Mouse (Mus musculus) erythroid progenitor cell, adult 5-6 weeks (primary cell): ENCODE results near the gene Ifna12. TPM values are rescaled to one million over a fixed set of nuclear protein-coding genes. Genes with fewer than 3 reads are reported as not detected.
"Not testable (repeated sequence)": the region's sequence is repeated elsewhere in the genome, so short reads cannot be mapped to it uniquely, and the experiment has no call there.

ENCODE experiments used
- ATAC-seq: replicated peaks from 2 replicates; pipeline ENCODE4 v1.8.0; 2016; ENCODE audit warnings: moderate number of reproducible peaks, mild to moderate bottlenecking, moderate TSS enrichment, inconsistent platforms; ENCODE audit not compliant: poor library complexity, low FRiP score, severe bottlenecking
- total RNA-seq, 2 experiments: library from RNA; stranded (forward) in 1 of 2; stranded (reverse) in 1 of 2; fragments of 150-400 nt in 1 of 2; fragments of 186-747, 209-891 nt in 1 of 2; gene quantifications; 2 replicates each; pipeline versions ENCODE4 v1.2.3 to v1.2.4; 2015 to 2017; ENCODE audit warnings: low replicate concordance in 2 of 2

The Ifna12 gene
- total RNA-seq (2015; ENCODE audit: low replicate concordance) = not detected in 2 replicates
- total RNA-seq (2017; ENCODE audit: low replicate concordance) = not detected in 2 replicates

DNA sequence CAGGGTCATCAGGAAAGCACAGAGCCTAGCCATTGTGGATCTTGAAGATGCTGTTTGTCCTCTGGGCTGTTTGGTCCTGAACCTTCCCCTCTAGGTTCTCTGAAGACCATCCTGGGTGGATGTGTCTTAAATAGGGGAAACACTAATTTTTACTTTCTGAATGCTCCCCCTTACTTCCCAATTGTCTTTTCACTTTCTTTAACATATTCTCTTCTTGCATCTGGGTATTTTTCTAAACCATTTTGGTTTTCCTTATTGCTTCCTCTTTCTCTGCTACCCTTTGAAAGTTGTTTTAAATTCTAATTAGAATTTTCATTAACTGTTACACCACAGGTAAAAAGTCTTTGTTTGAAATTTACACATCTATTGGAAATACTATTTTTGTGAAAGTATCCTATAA is at the start of gene Ifna12:
Ifna12 (minus strand) TSS at position 101 of the 400 bp plus-strand sequence.
- ATAC-seq = no peak

GRCm38 (mm10) chr4:88644359-88644758 is 41.2 kb upstream of the Ifna12 start, which contains the start of gene Ifna13:
TSS of gene Ifna13 (minus strand) at chr4:88644459.
- no peak for ATAC-seq

DNA sequence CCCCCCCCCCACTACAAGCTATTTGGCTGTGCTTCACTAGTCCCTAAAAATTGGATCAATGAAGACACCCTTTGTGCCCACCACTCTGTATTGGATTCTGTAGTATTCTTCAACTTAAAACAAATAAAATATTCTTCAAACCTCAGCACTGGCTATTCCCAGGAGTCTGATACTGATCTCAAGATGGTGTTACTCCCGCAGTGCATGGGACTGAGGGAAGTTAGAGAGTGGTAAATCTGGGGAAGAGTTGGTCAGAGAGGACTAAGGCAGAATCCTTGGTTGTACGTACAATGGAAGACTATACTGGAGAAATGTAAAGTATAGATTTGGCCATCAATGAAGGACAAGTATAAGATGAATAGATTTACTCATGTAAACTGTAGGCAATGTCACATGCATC is 39.4 kb upstream of the Ifna12 start:
- ATAC-seq = no peak

- peak; percentile 98 for ATAC-seq
Observed at GRCm38 (mm10) chr4:88641077-88641831, 38.1 kb upstream of the Ifna12 start.

- no peak for ATAC-seq
Observed at GRCm38 (mm10) chr4:88640704-88641076, 37.5 kb upstream of the Ifna12 start.

DNA sequence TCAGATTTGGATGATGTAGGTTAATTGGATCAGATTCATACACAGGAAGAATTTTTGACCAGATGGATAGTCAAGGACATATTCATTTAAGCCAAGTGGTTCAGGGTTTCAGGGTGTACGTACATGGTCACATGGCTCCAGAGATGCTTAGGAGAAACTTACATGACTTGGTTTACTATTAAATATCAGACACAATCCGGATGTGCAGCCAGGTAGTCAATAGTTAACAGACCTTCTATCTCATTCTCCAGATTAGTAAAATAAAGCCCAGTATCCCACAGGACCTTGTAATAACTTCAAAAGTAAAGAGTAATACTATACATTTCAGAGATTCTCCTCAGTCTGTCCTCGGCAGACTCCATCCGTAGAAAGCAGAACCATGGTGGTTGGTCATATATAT is 31.1 kb upstream of the Ifna12 start, which contains the start of gene C87499:
C87499 (minus strand) TSS at position 101 of the 400 bp plus-strand sequence.
- ATAC-seq = no peak

GRCm38 (mm10) chr4:88592285-88592684 is 10.9 kb downstream of the Ifna12 start, which contains the start of gene Ifna9:
TSS of gene Ifna9 (minus strand) at chr4:88592385.
- ATAC-seq = no peak

- no peak for ATAC-seq
Observed at GRCm38 (mm10) chr4:88571698-88572097, 31.5 kb downstream of the Ifna12 start, which contains the start of gene Ifna14. TSS of gene Ifna14 (minus strand) at chr4:88571798.

DNA sequence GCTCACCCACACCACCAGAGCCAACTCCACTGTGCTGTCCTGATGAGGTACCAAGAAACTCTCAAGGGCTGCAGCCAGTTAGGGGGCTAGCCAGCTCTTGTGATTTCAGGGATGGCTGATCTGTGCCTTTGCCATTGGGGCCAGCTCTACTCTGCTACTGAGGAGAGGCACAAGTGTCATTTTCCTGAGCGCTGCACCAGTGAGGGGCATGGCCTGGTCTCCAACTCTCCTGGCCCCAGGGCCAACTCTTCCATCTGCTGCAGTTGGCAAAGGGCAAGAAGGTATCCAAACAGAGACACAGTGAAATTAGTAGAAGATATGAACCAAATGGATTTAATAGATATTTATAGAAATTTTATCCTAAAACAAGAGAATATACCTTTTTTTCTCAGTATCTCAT is 41.4 kb downstream of the Ifna12 start:
- no peak for ATAC-seq

GRCm38 (mm10) chr4:88558145-88558544 is 45.0 kb downstream of the Ifna12 start, which contains the start of gene Ifna15:
TSS of gene Ifna15 (minus strand) at chr4:88558245.
- ATAC-seq = not testable (repeated sequence)

Other genes with a start within 250 kb of the Ifna12 start
Only the 30 nearest of the 32 such genes appear.
- gene Hacd4, start 164.4 kb downstream of the Ifna12 start, total RNA-seq (2015; ENCODE audit: low replicate concordance) = 4.2 and 10.1 TPM in 2 replicates
- gene Hacd4, start 164.4 kb downstream of the Ifna12 start, total RNA-seq (2017; ENCODE audit: low replicate concordance) = 3.2 and 4.6 TPM in 2 replicates
- gene Ifnb1, start 80.6 kb downstream of the Ifna12 start, total RNA-seq (2015; ENCODE audit: low replicate concordance) = not detected in 2 replicates
- not detected in 2 replicates for gene Ifnb1, start 80.6 kb downstream of the Ifna12 start, total RNA-seq (2017; ENCODE audit: low replicate concordance)
- not detected in 2 replicates for gene Ifna15, start 45.1 kb downstream of the Ifna12 start, total RNA-seq (2015; ENCODE audit: low replicate concordance)
- gene Ifna15, start 45.1 kb downstream of the Ifna12 start, total RNA-seq (2017; ENCODE audit: low replicate concordance) = not detected in 2 replicates
- gene Ifna14, start 31.6 kb downstream of the Ifna12 start, total RNA-seq (2015; ENCODE audit: low replicate concordance) = not detected in 2 replicates
- not detected in 2 replicates for gene Ifna14, start 31.6 kb downstream of the Ifna12 start, total RNA-seq (2017; ENCODE audit: low replicate concordance)
- not detected in 2 replicates for gene Ifna9, start 11.0 kb downstream of the Ifna12 start, total RNA-seq (2015; ENCODE audit: low replicate concordance)
- gene Ifna9, start 11.0 kb downstream of the Ifna12 start, total RNA-seq (2017; ENCODE audit: low replicate concordance) = not detected in 2 replicates
- gene C87499, start 31.0 kb upstream of the Ifna12 start, total RNA-seq (2015; ENCODE audit: low replicate concordance) = not detected in 2 replicates
- not detected in 2 replicates for gene C87499, start 31.0 kb upstream of the Ifna12 start, total RNA-seq (2017; ENCODE audit: low replicate concordance)
- gene Ifna13, start 41.1 kb upstream of the Ifna12 start, total RNA-seq (2015; ENCODE audit: low replicate concordance) = not detected in 2 replicates
- not detected in 2 replicates for gene Ifna13, start 41.1 kb upstream of the Ifna12 start, total RNA-seq (2017; ENCODE audit: low replicate concordance)
- not detected in 2 replicates for gene Ifna16, start 73.5 kb upstream of the Ifna12 start, total RNA-seq (2015; ENCODE audit: low replicate concordance)
- not detected in 2 replicates for gene Ifna16, start 73.5 kb upstream of the Ifna12 start, total RNA-seq (2017; ENCODE audit: low replicate concordance)
- not detected in 2 replicates for gene Ifna2, start 80.5 kb upstream of the Ifna12 start, total RNA-seq (2015; ENCODE audit: low replicate concordance)
- not detected in 2 replicates for gene Ifna2, start 80.5 kb upstream of the Ifna12 start, total RNA-seq (2017; ENCODE audit: low replicate concordance)
- not detected in 2 replicates for gene Ifnab, start 88.0 kb upstream of the Ifna12 start, total RNA-seq (2015; ENCODE audit: low replicate concordance)
- not detected in 2 replicates for gene Ifnab, start 88.0 kb upstream of the Ifna12 start, total RNA-seq (2017; ENCODE audit: low replicate concordance)
- gene Gm26566, start 118.4 kb upstream of the Ifna12 start, total RNA-seq (2015; ENCODE audit: low replicate concordance) = not detected in 2 replicates
- 0.51 TPM in 1 of 2 replicates, not detected in the other for gene Gm26566, start 118.4 kb upstream of the Ifna12 start, total RNA-seq (2017; ENCODE audit: low replicate concordance)
- gene Klhl9, start 119.1 kb upstream of the Ifna12 start, total RNA-seq (2015; ENCODE audit: low replicate concordance) = 20.1 and 22.0 TPM in 2 replicates
- gene Klhl9, start 119.1 kb upstream of the Ifna12 start, total RNA-seq (2017; ENCODE audit: low replicate concordance) = 21.1 and 31.8 TPM in 2 replicates
- not detected in 2 replicates for gene Gm13271, start 151.5 kb upstream of the Ifna12 start, total RNA-seq (2015; ENCODE audit: low replicate concordance)
- not detected in 2 replicates for gene Gm13271, start 151.5 kb upstream of the Ifna12 start, total RNA-seq (2017; ENCODE audit: low replicate concordance)
- gene Gm13283, start 156.7 kb upstream of the Ifna12 start, total RNA-seq (2015; ENCODE audit: low replicate concordance) = not detected in 2 replicates
- gene Gm13283, start 156.7 kb upstream of the Ifna12 start, total RNA-seq (2017; ENCODE audit: low replicate concordance) = not detected in 2 replicates
- gene Gm13290, start 170.5 kb upstream of the Ifna12 start, total RNA-seq (2015; ENCODE audit: low replicate concordance) = not detected in 2 replicates
- gene Gm13290, start 170.5 kb upstream of the Ifna12 start, total RNA-seq (2017; ENCODE audit: low replicate concordance) = not detected in 2 replicates
- gene Gm13289, start 173.5 kb upstream of the Ifna12 start, total RNA-seq (2015; ENCODE audit: low replicate concordance) = not detected in 2 replicates
- not detected in 2 replicates for gene Gm13289, start 173.5 kb upstream of the Ifna12 start, total RNA-seq (2017; ENCODE audit: low replicate concordance)
- gene Gm13272, start 176.5 kb upstream of the Ifna12 start, total RNA-seq (2015; ENCODE audit: low replicate concordance) = not detected in 2 replicates
- not detected in 2 replicates for gene Gm13272, start 176.5 kb upstream of the Ifna12 start, total RNA-seq (2017; ENCODE audit: low replicate concordance)
- gene Ifnz, start 178.8 kb upstream of the Ifna12 start, total RNA-seq (2015; ENCODE audit: low replicate concordance) = not detected in 2 replicates
- gene Ifnz, start 178.8 kb upstream of the Ifna12 start, total RNA-seq (2017; ENCODE audit: low replicate concordance) = not detected in 2 replicates
- not detected in 2 replicates for gene Gm13276, start 182.3 kb upstream of the Ifna12 start, total RNA-seq (2015; ENCODE audit: low replicate concordance)
- not detected in 2 replicates for gene Gm13276, start 182.3 kb upstream of the Ifna12 start, total RNA-seq (2017; ENCODE audit: low replicate concordance)
- not detected in 2 replicates for gene Gm13277, start 185.3 kb upstream of the Ifna12 start, total RNA-seq (2015; ENCODE audit: low replicate concordance)
- gene Gm13277, start 185.3 kb upstream of the Ifna12 start, total RNA-seq (2017; ENCODE audit: low replicate concordance) = not detected in 2 replicates
- not detected in 2 replicates for gene Gm13278, start 188.2 kb upstream of the Ifna12 start, total RNA-seq (2015; ENCODE audit: low replicate concordance)
- not detected in 2 replicates for gene Gm13278, start 188.2 kb upstream of the Ifna12 start, total RNA-seq (2017; ENCODE audit: low replicate concordance)
- gene Gm13275, start 191.1 kb upstream of the Ifna12 start, total RNA-seq (2015; ENCODE audit: low replicate concordance) = not detected in 2 replicates
- not detected in 2 replicates for gene Gm13275, start 191.1 kb upstream of the Ifna12 start, total RNA-seq (2017; ENCODE audit: low replicate concordance)
- gene Gm13279, start 194.0 kb upstream of the Ifna12 start, total RNA-seq (2015; ENCODE audit: low replicate concordance) = not detected in 2 replicates
- gene Gm13279, start 194.0 kb upstream of the Ifna12 start, total RNA-seq (2017; ENCODE audit: low replicate concordance) = not detected in 2 replicates
- not detected in 2 replicates for gene Gm13285, start 196.3 kb upstream of the Ifna12 start, total RNA-seq (2015; ENCODE audit: low replicate concordance)
- not detected in 2 replicates for gene Gm13285, start 196.3 kb upstream of the Ifna12 start, total RNA-seq (2017; ENCODE audit: low replicate concordance)
- gene Gm13287, start 199.9 kb upstream of the Ifna12 start, total RNA-seq (2015; ENCODE audit: low replicate concordance) = not detected in 2 replicates
- gene Gm13287, start 199.9 kb upstream of the Ifna12 start, total RNA-seq (2017; ENCODE audit: low replicate concordance) = not detected in 2 replicates
- gene Gm13288, start 202.2 kb upstream of the Ifna12 start, total RNA-seq (2015; ENCODE audit: low replicate concordance) = not detected in 2 replicates
- not detected in 2 replicates for gene Gm13288, start 202.2 kb upstream of the Ifna12 start, total RNA-seq (2017; ENCODE audit: low replicate concordance)
- gene Ifna7, start 212.9 kb upstream of the Ifna12 start, total RNA-seq (2015; ENCODE audit: low replicate concordance) = not detected in 2 replicates
- not detected in 2 replicates for gene Ifna7, start 212.9 kb upstream of the Ifna12 start, total RNA-seq (2017; ENCODE audit: low replicate concordance)
- gene Ifna11, start 216.6 kb upstream of the Ifna12 start, total RNA-seq (2015; ENCODE audit: low replicate concordance) = not detected in 2 replicates
- gene Ifna11, start 216.6 kb upstream of the Ifna12 start, total RNA-seq (2017; ENCODE audit: low replicate concordance) = not detected in 2 replicates
- not detected in 2 replicates for gene Ifna6, start 224.0 kb upstream of the Ifna12 start, total RNA-seq (2015; ENCODE audit: low replicate concordance)
- gene Ifna6, start 224.0 kb upstream of the Ifna12 start, total RNA-seq (2017; ENCODE audit: low replicate concordance) = not detected in 2 replicates
- gene Ifna5, start 232.1 kb upstream of the Ifna12 start, total RNA-seq (2015; ENCODE audit: low replicate concordance) = not detected in 2 replicates
- gene Ifna5, start 232.1 kb upstream of the Ifna12 start, total RNA-seq (2017; ENCODE audit: low replicate concordance) = not detected in 2 replicates